Mouse (Mus musculus) forebrain, embryonic 14.5 days (tissue): ENCODE results near the gene Ak9. TPM values are rescaled to one million over a fixed set of nuclear protein-coding genes. Genes with fewer than 3 reads are reported as not detected.

Experiments
- ATAC-seq: fragments of 200-750 bp; cut with Nextera tagmentation; 2 replicates; pipeline ENCODE4 v1.8.0; 2017; ENCODE audit warnings: mild to moderate bottlenecking, moderate library complexity
- DNase-seq: peaks from one replicate; pipeline ENCODE4 v3.0.0-alpha.2; 2015; ENCODE audit warnings: low spot score
- H3K27ac ChIP-seq: fragments of 300-500 bp; sonication (generic); 2 replicates; pipeline ENCODE4 v1.5.1; 2014; ENCODE audit warnings: low read depth, mild to moderate bottlenecking, control low read depth, low read length, moderate library complexity
- H3K27me3 ChIP-seq: fragments of 300-500 bp; sonication (generic); replicated peaks from 2 replicates; pipeline ENCODE4 v1.6.1; 2014; ENCODE audit warnings: low read length, control low read depth, mixed read lengths; ENCODE audit not compliant: control insufficient read depth, insufficient read depth
- H3K36me3 ChIP-seq: fragments of 300-500 bp; sonication (generic); 2 replicates; pipeline ENCODE4 v1.6.1; 2014; ENCODE audit warnings: low read length, control low read depth; ENCODE audit not compliant: control insufficient read depth, insufficient read depth
- H3K4me1 ChIP-seq: fragments of 300-500 bp; sonication (generic); 2 replicates; pipeline ENCODE4 v1.6.1; 2014; ENCODE audit warnings: antibody characterized with exemption, low read length, control low read depth; ENCODE audit not compliant: control insufficient read depth, insufficient read depth
- H3K4me2 ChIP-seq: fragments of 300-500 bp; sonication (generic); 2 replicates; pipeline ENCODE4 v1.6.1; 2014; ENCODE audit warnings: mild to moderate bottlenecking, control low read depth, low read length
- H3K4me3 ChIP-seq: fragments of 300-500 bp; sonication (generic); 2 replicates; pipeline ENCODE4 v1.5.1; 2014; ENCODE audit warnings: low read depth, low read length, control low read depth
- H3K9ac ChIP-seq: fragments of 300-500 bp; sonication (generic); 2 replicates; pipeline ENCODE4 v1.6.1; 2014; ENCODE audit warnings: mild to moderate bottlenecking, low read length, control low read depth, moderate library complexity
- H3K9me3 ChIP-seq: fragments of 300-500 bp; sonication (generic); replicated peaks from 2 replicates; pipeline ENCODE4 v1.6.1; 2016; ENCODE audit warnings: low read length, control low read depth, mixed read lengths; ENCODE audit not compliant: control insufficient read depth
- WGBS: fragments of 180-500 bp; shearing (Covaris S2); extraction: QIAGEN DNeasy Blood & Tissue Kit; methylation state at CpG from one replicate; pipeline ENCODE4 v1.1.7; 2014; 5-methylcytosine and 5-hydroxymethylcytosine counted together
- polyA plus RNA-seq: library from polyadenylated mRNA; unstranded; fragments of >200 nt; fragmentation: Nextera tagmentation; extraction: Ambion mirVana; gene quantifications from 2 replicates; pipeline ENCODE4 v1.2.1, GENCODE M21; 2014

The Ak9 gene
- polyA plus RNA-seq, 1 experiment from 2014 or later = 0.13 TPM

DNA sequence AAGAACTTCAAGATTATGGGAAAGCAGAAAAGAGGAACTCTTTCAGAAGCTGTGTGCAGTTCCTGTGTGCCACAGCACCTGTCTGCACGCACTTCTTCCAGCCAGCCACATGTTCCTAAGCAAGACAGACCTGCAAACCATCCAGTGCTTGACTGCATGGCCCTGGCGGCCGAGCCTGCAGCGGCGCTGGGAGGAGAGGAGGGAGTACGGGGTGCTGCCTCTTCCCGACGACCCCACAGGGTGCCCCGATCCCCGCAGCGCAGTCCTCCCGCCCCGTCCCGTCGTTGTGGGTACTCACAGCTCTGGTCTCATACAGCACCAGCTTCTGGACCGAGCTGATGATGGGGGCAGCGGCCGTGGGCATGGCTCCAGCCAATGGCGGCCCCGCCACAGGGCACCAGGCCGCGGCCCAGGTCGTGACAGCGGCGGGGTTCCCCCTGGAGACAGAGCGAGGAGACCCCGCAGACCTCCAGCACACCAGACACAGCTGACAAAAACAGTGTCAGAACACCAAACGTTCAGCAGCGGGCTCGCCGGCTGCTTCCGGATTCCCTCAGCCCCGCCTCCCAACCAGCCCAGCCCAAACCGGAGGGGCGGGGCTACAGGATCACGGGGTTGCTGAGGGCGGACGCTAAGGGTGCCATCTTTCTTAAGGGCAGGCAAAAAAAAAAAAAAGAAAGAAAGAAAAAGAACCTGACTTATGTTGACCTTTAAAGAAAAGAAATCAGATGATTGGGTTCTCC, 920 bp upstream of the Ak9 start, which contains the start of gene Fig4:
Gene Fig4 (minus strand): TSS at position 572 of the 743 bp plus-strand sequence.
- Histone ChIP-seq H3K4me3 (peak within 1 kb of the TSS; percentile 76), H3K4me1 (peaks cover 8% of the 10 kb centered on the region), H3K4me2 (peak within 1 kb of the TSS; percentile 88), H3K27me3 (no peaks in the 10 kb centered on the region), H3K9me3 (no peaks in the 10 kb centered on the region), H3K9ac (peak within 1 kb of the TSS; percentile 83), H3K36me3 (no peaks in the 10 kb centered on the region), H3K27ac (peak within 1 kb of the TSS; percentile 72)
- ATAC-seq = peak; percentile 95
- DNase-seq = peak; percentile 97
- WGBS = under 1% methylated on average over 38 of the region's 38 CpGs

GRCm38 (mm10) chr10:41304961-41305455, 1.2 kb downstream of the Ak9 start:
- H3K4me3 ChIP-seq = no peak overlapping the region
- H3K9me3 ChIP-seq = no peaks in the 10 kb centered on the region
- DNase-seq = no peak
- 82% methylated on average over 9 of the region's 9 CpGs for WGBS
- H3K4me2 ChIP-seq = no peak overlapping the region
- no peak for ATAC-seq
- no peaks in the 10 kb centered on the region for H3K36me3 ChIP-seq
- no peak overlapping the region for H3K27ac ChIP-seq
- H3K9ac ChIP-seq = no peak overlapping the region
- no peaks in the 10 kb centered on the region for H3K27me3 ChIP-seq
- peaks cover 8% of the 10 kb centered on the region for H3K4me1 ChIP-seq

DNA sequence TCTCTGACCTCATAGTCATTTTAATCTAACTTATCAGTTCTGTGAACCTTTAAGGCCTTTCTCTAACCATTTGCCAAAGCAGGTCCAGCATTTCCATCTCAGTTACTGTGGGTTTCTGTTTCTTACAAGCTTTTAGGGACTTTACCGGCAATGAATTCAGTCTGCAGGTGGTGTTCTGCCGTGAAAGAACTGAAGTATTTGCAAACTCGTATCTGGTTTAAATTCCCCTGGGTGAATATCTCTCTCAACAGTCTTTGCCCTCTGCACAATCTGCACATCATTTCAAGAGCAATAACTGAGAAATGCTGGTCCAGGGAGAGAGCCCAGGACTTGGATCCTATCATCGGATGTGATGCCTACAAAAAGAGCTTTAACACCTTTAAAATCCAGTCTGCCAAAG, 4.4 kb downstream of the Ak9 start:
- 89% methylated on average over 4 of the region's 4 CpGs for WGBS
- Histone ChIP-seq H3K36me3 (no peaks in the 10 kb centered on the region), H3K27ac (no peak overlapping the region), H3K9me3 (no peaks in the 10 kb centered on the region), H3K9ac (no peak overlapping the region), H3K4me2 (no peak overlapping the region), H3K4me1 (no peaks in the 10 kb centered on the region), H3K27me3 (no peaks in the 10 kb centered on the region), H3K4me3 (no peak overlapping the region)
- ATAC-seq (no peak), DNase-seq (no peak)

DNA sequence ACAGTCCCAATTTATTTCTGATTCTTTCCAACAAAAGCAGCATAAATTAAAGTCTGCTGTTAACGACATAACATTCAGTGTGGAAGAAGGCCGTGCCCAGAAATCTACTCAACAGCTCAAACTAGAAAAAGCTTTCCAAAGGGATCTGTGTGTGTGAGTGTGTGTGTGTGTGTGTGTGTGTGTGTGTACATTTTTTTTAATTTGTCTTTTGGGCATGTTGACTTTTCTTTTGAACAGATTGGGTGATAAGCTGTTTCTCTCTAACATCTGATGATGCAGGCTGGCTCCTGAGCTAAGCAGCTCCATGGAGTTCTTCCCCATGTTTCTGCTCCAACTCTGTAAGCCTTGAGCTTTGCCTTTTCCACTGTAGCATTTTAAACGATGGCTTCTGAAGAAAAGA, 12.1 kb downstream of the Ak9 start:
- H3K4me3 ChIP-seq = no peak overlapping the region
- ATAC-seq (no peak), DNase-seq (peak; percentile 51)
- H3K4me2 ChIP-seq = no peak overlapping the region
- H3K4me1 ChIP-seq = no peaks in the 10 kb centered on the region
- H3K9me3 ChIP-seq = no peaks in the 10 kb centered on the region
- no peaks in the 10 kb centered on the region for H3K27me3 ChIP-seq
- no peak overlapping the region for H3K9ac ChIP-seq
- WGBS = 53% methylated on average over 3 of the region's 3 CpGs
- no peaks in the 10 kb centered on the region for H3K36me3 ChIP-seq
- H3K27ac ChIP-seq = no peak overlapping the region

DNA sequence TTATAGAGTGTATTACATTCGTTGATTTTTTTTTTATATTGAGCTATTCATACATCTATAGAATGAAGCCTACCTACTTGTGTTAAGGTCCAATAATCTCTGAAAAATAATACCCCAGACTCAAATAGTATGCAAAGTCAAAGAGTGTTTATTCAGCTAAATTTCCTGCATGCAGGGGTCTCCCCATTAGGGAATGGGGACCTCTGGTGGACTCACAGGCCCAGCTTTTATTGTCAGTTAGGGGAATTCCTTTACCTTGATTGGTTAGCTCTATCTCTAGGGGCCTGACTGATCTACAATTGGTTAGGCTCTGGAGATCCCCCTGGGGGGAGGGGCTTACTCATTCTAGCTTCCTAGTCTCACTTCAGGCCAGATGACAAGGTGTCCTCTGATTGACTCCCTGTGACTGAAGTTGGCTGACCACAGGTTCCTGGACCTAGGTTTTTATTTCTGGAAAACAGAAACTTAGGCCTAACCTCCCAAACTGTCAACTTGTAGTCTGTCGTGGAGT, 28.8 kb downstream of the Ak9 start:
- no peak overlapping the region for H3K27ac ChIP-seq
- H3K27me3 ChIP-seq = no peaks in the 10 kb centered on the region
- no peak for ATAC-seq
- no peak for DNase-seq
- 73% methylated on average over 2 of the region's 2 CpGs for WGBS
- H3K9ac ChIP-seq = no peak overlapping the region
- no peak overlapping the region for H3K4me3 ChIP-seq
- no peaks in the 10 kb centered on the region for H3K4me1 ChIP-seq
- no peak overlapping the region for H3K4me2 ChIP-seq
- H3K9me3 ChIP-seq = no peaks in the 10 kb centered on the region
- no peaks in the 10 kb centered on the region for H3K36me3 ChIP-seq

- H3K9me3 ChIP-seq = no peaks in the 10 kb centered on the region
- no peaks in the 10 kb centered on the region for H3K27me3 ChIP-seq
- no peak overlapping the region for H3K9ac ChIP-seq
- H3K4me1 ChIP-seq = no peaks in the 10 kb centered on the region
- ATAC-seq = no peak
- H3K27ac ChIP-seq = no peak overlapping the region
- H3K36me3 ChIP-seq = no peaks in the 10 kb centered on the region
- H3K4me2 ChIP-seq = no peak overlapping the region
- H3K4me3 ChIP-seq = no peak overlapping the region
- no peak for DNase-seq
- 90% methylated on average over 7 of the region's 7 CpGs for WGBS
Observed at GRCm38 (mm10) chr10:41341346-41341745, 37.6 kb downstream of the Ak9 start.

DNA sequence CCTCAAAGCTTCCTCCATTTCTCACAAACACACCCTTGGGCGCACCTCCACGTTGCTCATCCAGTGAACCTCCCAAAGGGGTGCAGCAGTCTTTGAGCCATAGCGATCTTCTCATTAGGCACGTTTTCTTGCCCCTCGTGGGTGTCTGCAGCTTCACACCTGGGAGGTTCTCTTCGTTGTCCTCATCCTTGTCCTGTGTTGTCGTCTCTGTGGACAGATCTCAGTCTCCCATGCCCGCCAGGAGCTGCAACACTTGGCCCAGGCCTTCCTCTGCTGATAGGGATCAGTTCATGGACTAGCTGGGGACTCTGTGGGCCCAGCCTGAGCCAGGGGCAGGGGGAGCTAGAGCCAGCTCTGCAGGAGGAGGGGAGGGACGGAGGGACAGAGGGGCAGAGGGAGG, 61.3 kb downstream of the Ak9 start:
- WGBS = 94% methylated on average over 9 of the region's 9 CpGs
- Histone ChIP-seq H3K9me3 (no peaks in the 10 kb centered on the region), H3K36me3 (no peaks in the 10 kb centered on the region), H3K27me3 (no peaks in the 10 kb centered on the region), H3K4me1 (no peaks in the 10 kb centered on the region), H3K9ac (no peak overlapping the region), H3K4me2 (no peak overlapping the region), H3K4me3 (no peak overlapping the region), H3K27ac (no peak overlapping the region)
- ATAC-seq (no peak), DNase-seq (no peak)

- WGBS = 73% methylated on average over 12 of the region's 12 CpGs
- no peak for ATAC-seq
Observed at GRCm38 (mm10) chr10:41380466-41380865, 76.7 kb downstream of the Ak9 start.

DNA sequence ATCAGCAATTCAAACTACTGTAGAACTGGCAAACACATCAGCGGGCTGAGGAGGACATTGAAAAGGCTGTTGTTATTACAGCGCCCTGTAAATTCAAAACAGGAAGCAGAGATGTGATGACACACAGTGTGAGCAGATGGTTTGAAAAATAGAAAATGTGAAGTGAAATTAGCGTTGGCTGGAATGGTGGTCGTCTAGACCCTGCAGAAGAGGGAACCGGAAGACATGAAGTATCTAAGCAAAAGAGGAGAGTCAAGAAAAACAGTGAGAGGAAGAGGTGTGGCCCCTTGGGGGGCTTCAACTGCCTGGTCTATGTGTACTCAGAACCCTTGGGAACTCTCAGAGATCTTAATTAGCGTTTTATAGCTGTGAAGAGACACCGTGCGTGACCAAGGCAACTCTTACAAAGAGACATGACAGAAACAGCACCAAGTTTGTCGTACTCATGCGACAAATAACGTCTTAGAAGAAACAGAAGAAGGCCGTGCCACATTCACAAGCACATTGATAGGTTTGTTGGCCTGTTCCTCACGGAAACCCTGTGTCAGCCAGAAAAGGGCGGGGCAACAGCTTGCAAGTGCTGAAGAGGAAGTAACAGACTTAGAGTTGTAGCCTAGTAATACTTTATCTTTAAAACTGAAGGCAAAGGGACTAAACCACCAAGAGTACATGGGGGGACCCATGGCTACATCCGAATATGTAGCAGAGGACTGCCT, 81.9 kb downstream of the Ak9 start:
- H3K4me3 ChIP-seq = no peak overlapping the region
- no peak overlapping the region for H3K9ac ChIP-seq
- no peaks in the 10 kb centered on the region for H3K4me1 ChIP-seq
- no peaks in the 10 kb centered on the region for H3K9me3 ChIP-seq
- H3K36me3 ChIP-seq = no peaks in the 10 kb centered on the region
- ATAC-seq = no peak
- H3K4me2 ChIP-seq = no peak overlapping the region
- 88% methylated on average over 15 of the region's 15 CpGs for whole genome bisulfite sequencing
- no peak overlapping the region for H3K27ac ChIP-seq
- no peaks in the 10 kb centered on the region for H3K27me3 ChIP-seq
- no peak for DNase-seq

More at GRCm38 (mm10) chr10:41380466-41380865, 76.7 kb downstream of the Ak9 start:
- H3K27ac ChIP-seq = no peak overlapping the region
- no peaks in the 10 kb centered on the region for H3K4me1 ChIP-seq
- no peaks in the 10 kb centered on the region for H3K27me3 ChIP-seq
- no peak for DNase-seq
- no peak overlapping the region for H3K4me2 ChIP-seq
- H3K36me3 ChIP-seq = no peaks in the 10 kb centered on the region
- H3K9me3 ChIP-seq = no peaks in the 10 kb centered on the region
- no peak overlapping the region for H3K4me3 ChIP-seq
- no peak overlapping the region for H3K9ac ChIP-seq
